Mouse (Mus musculus) neural tube, embryonic 15.5 days (tissue): ENCODE measurements around the gene Lrch1. TPM values are rescaled to one million over a fixed set of nuclear protein-coding genes. Genes with fewer than 3 reads are reported as not detected.

Experiments used
- ATAC-seq: fragments of 200-750 bp; cut with Nextera tagmentation; 2 replicates; pipeline ENCODE4 v1.8.0; 2017; ENCODE audit warnings: mild to moderate bottlenecking, moderate TSS enrichment, moderate library complexity; ENCODE audit not compliant: low FRiP score
- H3K27ac ChIP-seq: fragments of 300-500 bp; sonication (generic); replicated peaks from 2 replicates; pipeline ENCODE4 v1.5.1; 2015; ENCODE audit warnings: mild to moderate bottlenecking, inconsistent platforms
- H3K27me3 ChIP-seq: fragments of 300-500 bp; sonication (generic); replicated peaks from 2 replicates; pipeline ENCODE4 v1.6.1; 2015; ENCODE audit warnings: inconsistent platforms
- H3K36me3 ChIP-seq: fragments of 300-500 bp; sonication (generic); 2 replicates; pipeline ENCODE4 v1.6.1; 2015; ENCODE audit warnings: inconsistent platforms
- H3K4me1 ChIP-seq: fragments of 300-500 bp; sonication (generic); 2 replicates; pipeline ENCODE4 v1.6.1; 2015; ENCODE audit warnings: inconsistent platforms
- H3K4me2 ChIP-seq: fragments of 300-500 bp; sonication (generic); 2 replicates; pipeline ENCODE4 v1.6.1; 2015; ENCODE audit warnings: inconsistent platforms, mild to moderate bottlenecking, moderate library complexity
- H3K4me3 ChIP-seq: fragments of 300-500 bp; sonication (generic); replicated peaks from 2 replicates; pipeline ENCODE4 v1.5.1; 2015; ENCODE audit warnings: mild to moderate bottlenecking, inconsistent platforms
- H3K9ac ChIP-seq: fragments of 300-500 bp; sonication (generic); replicated peaks from 2 replicates; pipeline ENCODE4 v1.6.1; 2015; ENCODE audit warnings: mild to moderate bottlenecking, inconsistent platforms
- H3K9me3 ChIP-seq: fragments of 300-500 bp; sonication (generic); replicated peaks from 2 replicates; pipeline ENCODE4 v1.6.1; 2016; ENCODE audit warnings: inconsistent platforms
- WGBS: fragments of 180-500 bp; shearing (Covaris S2); methylation state at CpG from one replicate; pipeline ENCODE4 v1.1.7; 2015; ENCODE audit warnings: mixed read lengths; 5-methylcytosine and 5-hydroxymethylcytosine counted together
- polyA plus RNA-seq: library from polyadenylated mRNA; unstranded; fragments of >200 nt; fragmentation: Nextera tagmentation; extraction: Ambion mirVana; gene quantifications from 2 replicates; pipeline ENCODE4 v1.2.1, GENCODE M21; 2015

Lrch1 gene
- polyA plus RNA-seq, 1 experiment from 2014 or later = 20.6 TPM

DNA sequence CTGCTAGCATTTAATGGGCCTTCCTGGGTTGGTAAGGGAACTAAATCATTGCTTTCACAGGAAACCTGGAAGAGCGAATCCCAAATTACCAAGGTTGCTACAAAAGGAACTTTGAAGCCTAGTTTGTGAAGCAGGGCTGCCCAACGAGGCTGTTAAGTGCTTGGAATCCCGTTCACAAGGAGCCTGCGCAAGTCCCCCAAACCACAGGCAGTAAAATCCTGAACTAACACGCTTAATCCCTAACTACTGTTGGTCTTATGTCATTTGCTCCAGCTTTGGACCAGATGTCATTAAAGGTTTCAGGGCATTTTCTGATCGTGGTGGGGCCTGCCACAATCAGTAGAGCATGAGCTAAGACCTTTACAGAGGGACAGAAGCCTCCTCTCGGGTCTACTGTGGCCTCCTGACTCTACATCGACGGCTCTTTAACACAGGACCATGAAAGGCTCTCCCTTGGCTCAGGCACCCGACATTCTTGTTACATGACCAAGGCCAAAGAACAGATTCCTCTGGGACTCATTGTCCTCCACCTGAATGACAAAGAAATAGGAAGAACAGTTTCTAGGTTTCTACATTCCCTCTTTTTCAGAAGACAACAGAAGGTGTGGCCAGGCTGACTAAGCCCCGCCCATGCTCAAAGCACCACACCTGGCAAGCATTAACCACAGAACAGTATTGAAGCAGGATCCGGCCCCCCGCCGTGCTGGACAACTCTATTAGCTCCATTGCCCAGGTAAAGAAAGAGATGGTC lies 13.5 kb downstream of the Lrch1 start:
- no peak overlapping the region for H3K4me2 ChIP-seq
- H3K36me3 ChIP-seq = no peaks in the 10 kb centered on the region
- H3K9ac ChIP-seq = no peak overlapping the region
- no peaks in the 10 kb centered on the region for H3K27me3 ChIP-seq
- H3K4me1 ChIP-seq = peaks cover under 1% of the 10 kb centered on the region; the same call in 1 of the 2 replicates
- H3K27ac ChIP-seq = no peak overlapping the region
- 82% methylated on average over 14 of the region's 14 CpGs for WGBS
- no peaks in the 10 kb centered on the region for H3K9me3 ChIP-seq
- no peak overlapping the region for H3K4me3 ChIP-seq
- ATAC-seq = no peak

DNA sequence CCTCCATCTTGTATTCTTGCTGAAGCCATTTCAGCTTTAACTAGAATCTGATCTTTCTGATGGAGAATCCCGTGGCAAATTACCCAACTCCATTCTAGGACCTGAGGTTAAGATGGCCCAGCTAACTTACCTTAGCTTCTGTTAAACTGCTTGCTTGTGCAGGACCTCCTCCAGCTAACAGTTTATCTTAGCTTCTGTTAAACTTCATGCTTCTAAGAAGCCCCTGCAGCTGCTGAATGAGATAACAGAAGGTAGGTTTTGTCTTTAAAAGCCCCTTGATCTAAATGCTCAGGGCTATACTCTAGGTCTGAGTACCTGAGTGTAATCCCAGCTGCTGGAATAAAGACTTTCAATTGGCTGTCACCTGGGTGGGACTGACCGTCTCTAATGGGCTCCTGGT lies 17.9 kb downstream of the Lrch1 start:
- WGBS = 88% methylated on average over 2 of the region's 2 CpGs
- Histone ChIP-seq H3K36me3 (no peaks in the 10 kb centered on the region), H3K9me3 (no peaks in the 10 kb centered on the region), H3K9ac (no peak overlapping the region), H3K4me2 (no peak overlapping the region), H3K4me1 (peaks cover 17% of the 10 kb centered on the region), H3K27me3 (no peaks in the 10 kb centered on the region), H3K27ac (no peak overlapping the region), H3K4me3 (no peak overlapping the region)
- ATAC-seq = no peak

DNA sequence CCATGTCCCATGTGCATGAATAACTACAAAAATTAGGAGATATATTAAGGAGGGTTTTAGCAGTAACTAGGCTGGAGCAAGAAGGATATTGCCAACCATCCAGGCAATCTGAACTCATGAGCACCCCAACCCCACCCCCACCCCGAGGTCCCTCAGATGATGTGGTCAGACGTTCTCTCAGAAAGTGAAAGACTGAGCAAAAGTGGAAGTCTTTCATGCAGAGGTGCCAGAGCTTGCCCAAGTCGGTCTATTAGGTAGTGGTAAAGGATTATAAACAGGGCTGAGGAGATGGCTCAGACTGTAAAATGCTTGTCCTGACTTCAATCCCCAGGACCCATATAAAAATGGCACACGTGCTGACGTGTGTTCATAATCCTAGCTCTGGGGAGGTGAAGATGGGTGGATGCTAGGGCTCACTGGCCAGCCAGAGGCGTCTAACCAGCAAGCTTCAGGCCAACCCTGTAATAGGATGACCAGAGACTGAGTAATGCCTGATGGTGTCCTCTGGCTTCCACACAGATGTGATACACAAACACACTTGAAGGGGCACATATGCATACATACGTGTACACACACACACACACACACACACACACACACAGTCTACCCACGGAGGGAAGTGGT lies 18.8 kb downstream of the Lrch1 start:
- peaks cover 20% of the 10 kb centered on the region for H3K4me1 ChIP-seq
- H3K36me3 ChIP-seq = no peaks in the 10 kb centered on the region
- H3K4me2 ChIP-seq = no peak overlapping the region
- H3K4me3 ChIP-seq = no peak overlapping the region
- no peaks in the 10 kb centered on the region for H3K27me3 ChIP-seq
- 90% methylated on average over 8 of the region's 8 CpGs for WGBS
- no peak overlapping the region for H3K27ac ChIP-seq
- no peak for ATAC-seq
- H3K9me3 ChIP-seq = no peaks in the 10 kb centered on the region
- no peak overlapping the region for H3K9ac ChIP-seq

DNA sequence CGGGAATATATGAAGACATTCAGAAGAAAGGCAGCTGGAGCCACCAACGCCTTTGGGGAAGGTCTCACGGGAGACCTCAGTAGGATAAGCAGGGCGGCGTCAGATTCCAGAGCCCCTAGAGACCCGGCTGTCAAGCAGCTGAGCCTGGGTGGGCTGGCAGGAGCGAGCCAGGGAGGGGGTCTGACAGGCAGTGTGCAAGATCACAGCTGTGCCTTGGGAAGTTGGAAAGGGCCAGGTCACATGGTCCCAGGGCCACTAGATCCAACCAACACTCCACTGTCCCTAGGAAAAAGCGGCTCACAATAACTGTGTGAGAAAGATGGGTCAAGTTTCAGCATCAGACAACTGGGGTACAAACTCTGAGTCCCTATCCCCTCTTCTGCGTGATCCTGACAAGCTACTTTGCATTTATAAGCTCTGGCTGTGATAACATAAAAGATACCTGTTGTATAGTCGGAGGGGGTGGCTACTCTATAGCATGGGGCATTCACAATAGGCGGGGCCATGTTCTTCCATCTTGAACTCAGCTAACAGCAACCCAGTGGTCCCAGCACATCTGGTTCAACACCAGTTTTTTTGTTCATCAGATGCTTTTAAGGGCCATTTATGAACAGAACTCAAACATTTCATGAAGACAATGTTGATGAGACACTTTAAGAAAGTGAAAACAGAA lies 20.6 kb downstream of the Lrch1 start:
- Histone ChIP-seq H3K36me3 (no peaks in the 10 kb centered on the region), H3K4me2 (no peak overlapping the region), H3K9ac (no peak overlapping the region), H3K9me3 (no peaks in the 10 kb centered on the region), H3K4me3 (no peak overlapping the region), H3K27ac (no peak overlapping the region), H3K4me1 (peaks cover 26% of the 10 kb centered on the region), H3K27me3 (no peaks in the 10 kb centered on the region)
- no peak; the same call in 1 of the 2 replicates for ATAC-seq
- WGBS = 44% methylated on average over 11 of the region's 11 CpGs

DNA sequence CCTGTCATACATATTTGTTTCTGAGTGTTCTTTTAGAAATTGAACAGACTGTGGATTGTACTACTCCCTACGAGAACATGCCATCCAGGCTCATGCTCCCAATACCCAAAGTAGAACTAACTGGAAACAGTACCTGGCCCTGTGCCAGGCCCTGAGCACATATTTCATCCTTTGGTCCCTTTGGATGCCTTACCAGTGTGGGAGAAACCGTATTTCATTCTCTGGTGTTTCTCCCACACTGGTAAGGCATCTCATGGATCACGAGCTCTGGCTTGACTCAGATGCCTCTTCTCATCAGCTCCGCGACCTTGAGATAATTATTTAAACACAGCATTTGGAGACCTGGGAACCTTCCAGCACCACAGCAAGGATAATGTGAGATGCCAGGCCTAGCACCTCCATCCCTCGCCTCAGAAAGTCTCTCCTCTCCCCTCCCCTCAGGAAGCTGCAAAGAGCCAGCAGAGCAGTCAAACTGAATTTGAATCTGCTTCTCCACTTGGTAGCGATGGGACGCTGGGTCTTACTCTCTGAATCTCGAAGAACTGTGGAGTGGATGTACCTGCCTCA lies 21.6 kb downstream of the Lrch1 start:
- 58% methylated on average over 9 of the region's 9 CpGs for WGBS
- H3K27me3 ChIP-seq = no peaks in the 10 kb centered on the region
- H3K4me3 ChIP-seq = no peak overlapping the region
- no peaks in the 10 kb centered on the region for H3K9me3 ChIP-seq
- peak overlapping the region; percentile 45; the same call in 1 of the 2 replicates for H3K27ac ChIP-seq
- no peaks in the 10 kb centered on the region for H3K36me3 ChIP-seq
- no peak overlapping the region for H3K9ac ChIP-seq
- H3K4me1 ChIP-seq = peaks cover 28% of the 10 kb centered on the region
- ATAC-seq = peak; percentile 19; the same call in 1 of the 2 replicates
- no peak overlapping the region for H3K4me2 ChIP-seq

DNA sequence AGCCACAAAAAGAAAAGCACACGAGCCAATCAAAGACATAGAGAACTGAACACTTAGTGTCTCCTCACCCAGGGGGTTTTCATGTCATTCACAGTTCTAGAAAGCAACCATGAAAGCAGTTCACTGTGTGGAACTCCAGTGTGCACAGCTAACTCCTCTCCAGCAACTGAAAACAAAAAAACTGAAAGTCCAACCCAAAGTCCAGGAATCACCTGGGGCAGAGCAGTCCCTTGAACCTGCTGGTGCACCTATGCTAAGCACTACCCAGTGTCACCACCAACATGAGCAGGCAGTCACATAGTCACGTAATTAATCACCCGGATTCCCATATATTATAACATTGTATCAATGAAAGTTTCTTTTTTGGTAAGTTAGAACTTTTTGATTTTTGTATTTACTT lies 23.2 kb downstream of the Lrch1 start:
- no peaks in the 10 kb centered on the region for H3K9me3 ChIP-seq
- H3K4me2 ChIP-seq = no peak overlapping the region
- H3K27ac ChIP-seq = no peak overlapping the region
- H3K27me3 ChIP-seq = no peaks in the 10 kb centered on the region
- H3K9ac ChIP-seq = no peak overlapping the region
- no peaks in the 10 kb centered on the region for H3K36me3 ChIP-seq
- peaks cover 28% of the 10 kb centered on the region for H3K4me1 ChIP-seq
- 84% methylated on average over 3 of the region's 3 CpGs for WGBS
- no peak overlapping the region for H3K4me3 ChIP-seq
- no peak for ATAC-seq

DNA sequence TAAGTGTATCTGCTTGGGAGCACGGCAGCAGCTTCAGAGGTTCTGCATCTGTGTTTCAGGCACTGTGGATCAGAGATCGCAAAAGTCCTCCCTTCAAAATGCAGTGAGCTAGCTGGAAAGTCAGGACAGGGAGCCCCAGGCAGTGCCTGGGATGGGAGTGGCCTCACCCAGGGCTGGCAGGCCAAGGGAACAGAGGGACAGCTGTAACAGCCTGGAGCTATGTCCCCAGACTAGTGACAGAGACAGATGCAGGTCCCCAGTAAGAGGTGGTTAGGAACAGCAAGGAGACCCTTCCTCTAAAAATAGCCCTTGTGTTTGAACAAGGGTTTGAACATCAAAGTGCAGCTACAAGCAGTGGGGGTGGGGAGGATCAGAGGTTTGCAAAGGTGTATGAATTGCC lies 23.6 kb downstream of the Lrch1 start:
- Histone ChIP-seq H3K36me3 (no peaks in the 10 kb centered on the region), H3K4me2 (no peak overlapping the region), H3K27ac (no peak overlapping the region), H3K9ac (no peak overlapping the region), H3K9me3 (no peaks in the 10 kb centered on the region), H3K27me3 (no peaks in the 10 kb centered on the region), H3K4me3 (no peak overlapping the region), H3K4me1 (peaks cover 28% of the 10 kb centered on the region)
- ATAC-seq = no peak
- WGBS = 79% methylated on average over 2 of the region's 2 CpGs

DNA sequence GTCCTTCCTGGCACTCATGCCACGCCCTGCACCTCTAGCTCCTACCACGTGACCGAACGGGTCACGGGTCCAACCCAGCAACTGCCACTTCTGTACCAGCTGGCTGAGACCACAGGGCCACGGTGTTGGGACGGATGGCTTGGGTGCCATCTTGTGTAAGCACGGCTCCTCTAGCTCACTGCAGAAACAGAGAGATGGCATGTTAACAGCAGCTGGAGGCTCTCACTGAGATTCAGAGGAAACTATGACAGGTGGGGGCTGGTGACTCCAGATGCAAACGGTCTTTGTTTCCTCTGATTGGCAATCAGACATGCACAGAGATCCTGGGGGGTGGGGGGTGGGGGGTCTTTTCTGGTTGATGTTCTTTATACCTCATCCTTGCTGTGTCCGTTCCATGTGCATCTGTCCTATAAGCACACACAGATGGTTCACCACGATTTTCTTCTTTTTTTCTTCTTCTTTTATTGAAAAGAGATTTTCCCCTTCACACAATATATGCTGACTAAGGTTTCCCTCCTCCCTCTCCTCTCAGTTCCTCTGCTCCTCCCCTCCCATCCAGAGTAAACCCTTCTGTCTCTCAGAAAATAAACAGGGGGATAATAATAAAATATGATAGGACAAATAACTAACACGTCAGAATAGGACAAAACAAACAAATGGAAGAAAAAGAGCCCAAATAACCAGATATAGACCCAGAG lies 25.5 kb downstream of the Lrch1 start:
- H3K27ac ChIP-seq = no peak overlapping the region; the same call in 1 of the 2 replicates
- peak; percentile 46; the same call in 1 of the 2 replicates for ATAC-seq
- WGBS = 72% methylated on average over 12 of the region's 12 CpGs

DNA sequence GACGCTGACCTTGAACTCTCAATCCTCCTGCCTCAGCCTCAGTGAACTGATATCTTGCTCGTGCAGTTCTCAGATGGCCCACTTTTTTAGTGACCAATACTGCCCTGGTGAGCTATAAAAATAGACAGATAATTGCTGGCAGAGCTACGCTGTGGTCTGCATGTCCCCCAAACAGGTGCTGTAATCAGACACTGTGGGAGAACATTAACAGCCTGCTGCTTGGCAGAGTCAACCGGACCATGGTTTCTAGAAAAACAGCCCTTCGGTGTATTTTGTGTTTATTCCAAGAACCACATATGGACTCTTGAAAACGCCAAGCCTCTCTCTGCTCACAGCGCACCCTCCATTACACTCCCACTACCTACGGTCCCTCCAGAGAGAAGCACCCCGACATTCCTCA lies 26.2 kb downstream of the Lrch1 start:
- WGBS = 78% methylated on average over 9 of the region's 9 CpGs
- Histone ChIP-seq H3K27ac (no peak overlapping the region), H3K4me2 (no peak overlapping the region), H3K27me3 (no peaks in the 10 kb centered on the region), H3K36me3 (no peaks in the 10 kb centered on the region), H3K4me1 (peaks cover 33% of the 10 kb centered on the region), H3K4me3 (no peak overlapping the region), H3K9me3 (no peaks in the 10 kb centered on the region), H3K9ac (no peak overlapping the region)
- ATAC-seq = no peak

More for the DNA sequence above, 25.5 kb downstream of the Lrch1 start:
- Histone ChIP-seq H3K27me3 (no peaks in the 10 kb centered on the region), H3K9me3 (no peaks in the 10 kb centered on the region), H3K4me1 (peaks cover 37% of the 10 kb centered on the region), H3K4me2 (no peak overlapping the region), H3K36me3 (no peaks in the 10 kb centered on the region), H3K4me3 (no peak overlapping the region), H3K9ac (no peak overlapping the region)

DNA sequence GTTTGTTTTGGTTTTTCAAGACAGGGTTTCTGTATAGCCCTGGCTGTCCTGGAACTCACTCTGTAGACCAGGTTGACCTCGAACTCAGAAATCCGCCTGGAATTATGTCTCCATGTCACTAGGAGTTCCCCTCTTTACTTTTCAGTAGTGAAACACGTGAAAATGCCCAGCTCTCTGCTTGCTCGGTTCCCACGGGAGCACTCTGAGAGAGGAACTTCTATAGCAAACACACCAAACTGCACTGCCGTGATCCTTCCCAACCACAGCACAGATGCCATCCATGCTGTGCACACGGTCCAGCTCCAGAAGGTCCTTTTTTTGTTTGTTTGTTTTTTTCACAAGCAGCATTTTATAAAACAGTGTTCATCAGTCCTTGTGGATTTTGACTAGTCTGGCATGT lies 28.5 kb downstream of the Lrch1 start:
- Histone ChIP-seq H3K4me1 (peaks cover 44% of the 10 kb centered on the region), H3K27ac (no peak overlapping the region), H3K36me3 (no peaks in the 10 kb centered on the region), H3K9me3 (no peaks in the 10 kb centered on the region), H3K4me3 (no peak overlapping the region), H3K9ac (no peak overlapping the region), H3K27me3 (no peaks in the 10 kb centered on the region), H3K4me2 (no peak overlapping the region)
- 78% methylated on average over 7 of the region's 7 CpGs for WGBS
- no peak for ATAC-seq

DNA sequence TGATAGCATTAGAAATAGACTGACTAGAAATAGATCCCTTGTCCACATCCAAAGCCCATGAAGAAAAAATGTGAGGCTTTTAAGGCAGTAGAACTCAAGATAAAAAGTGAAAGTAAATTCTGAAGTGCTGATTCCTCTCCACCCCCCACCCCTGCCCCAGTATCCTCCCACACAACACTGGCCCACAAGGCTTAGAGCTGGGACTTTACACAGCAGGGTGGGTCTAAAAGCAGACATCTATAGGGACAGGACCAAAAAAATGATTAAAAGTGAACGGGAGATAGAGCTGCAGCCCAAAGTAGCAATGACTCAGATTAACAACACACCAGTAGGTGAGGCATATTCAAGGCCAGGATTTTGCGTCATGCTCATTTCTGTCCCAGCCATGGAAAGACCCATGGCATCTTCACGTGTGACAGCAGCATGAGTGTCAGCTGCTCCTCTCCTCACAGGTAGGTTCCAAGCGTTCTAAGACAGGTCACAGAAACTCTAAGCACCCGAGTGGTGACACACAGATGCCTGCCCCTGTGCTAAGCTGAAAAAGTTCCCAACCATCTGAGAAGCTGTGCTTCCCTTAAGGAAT lies 29.1 kb downstream of the Lrch1 start:
- no peak overlapping the region for H3K4me2 ChIP-seq
- no peak overlapping the region for H3K27ac ChIP-seq
- no peaks in the 10 kb centered on the region for H3K9me3 ChIP-seq
- WGBS = 92% methylated on average over 5 of the region's 5 CpGs
- no peaks in the 10 kb centered on the region for H3K36me3 ChIP-seq
- no peak for ATAC-seq
- H3K9ac ChIP-seq = no peak overlapping the region
- no peak overlapping the region for H3K4me3 ChIP-seq
- peaks cover 43% of the 10 kb centered on the region for H3K4me1 ChIP-seq
- H3K27me3 ChIP-seq = no peaks in the 10 kb centered on the region
